Mouse (Mus musculus): ENCODE results near the gene Amotl1.

Gene Amotl1

GRCm38 (mm10) chr9:14498896-14499705 lies 145.8 kb downstream of the Amotl1 start:
- in situ Hi-C loops (cut with MboI, MseI): no loop called here
